Mouse (Mus musculus) T-helper 1 cell (primary cell): ENCODE results near the gene Srcin1.

Experiments
- in situ Hi-C: fragments of 300-600 bp; cut with MboI, MseI; formaldehyde crosslinking; loops from one replicate; pipeline ENCODE4 v1.15.1; 2025; ENCODE audit warnings: high pct_unique_total_duplicates

Srcin1 gene

GRCm38 (mm10) chr11:97471276-97471675 is 104.7 kb downstream of the Srcin1 start:
- in situ Hi-C loops = loop anchor here (10.0 kb wide), 1 partner anchor 256 kb away; no protein-coding TSS in a partner anchor

GRCm38 (mm10) chr11:97469828-97470227 is 106.2 kb downstream of the Srcin1 start:
- in situ Hi-C loops = loop anchor here (10.0 kb wide), 1 partner anchor 255 kb away; no protein-coding TSS in a partner anchor

GRCm38 (mm10) chr11:97468639-97469287 is 107.2 kb downstream of the Srcin1 start:
- in situ Hi-C loops = no loop called here

- in situ Hi-C loops = no loop called here
Measured at GRCm38 (mm10) chr11:97466444-97467160, 109.4 kb downstream of the Srcin1 start.

- in situ Hi-C loops = no loop called here
Measured at GRCm38 (mm10) chr11:97465957-97466356, 110.0 kb downstream of the Srcin1 start.

- in situ Hi-C loops = no loop called here
Measured at GRCm38 (mm10) chr11:97463991-97464390, 112.0 kb downstream of the Srcin1 start.

GRCm38 (mm10) chr11:97463166-97463565 is 112.8 kb downstream of the Srcin1 start:
- in situ Hi-C loops = no loop called here

- in situ Hi-C loops = no loop called here
Measured at GRCm38 (mm10) chr11:97462538-97462937, 113.4 kb downstream of the Srcin1 start.

GRCm38 (mm10) chr11:97461307-97461820 is 114.6 kb downstream of the Srcin1 start:
- in situ Hi-C loops = no loop called here
